Mouse (Mus musculus) erythroblast, embryonic 14.5 days (primary cell): ENCODE data around the gene Rps10.

ENCODE experiments used
- GATA1 ChIP-seq: IDR thresholded peaks from 2 replicates; pipeline ENCODE4 v1.6.1; 2012; ENCODE audit warnings: low read length, inconsistent platforms, mixed read lengths
- TAL1 ChIP-seq: IDR thresholded peaks from 3 replicates; pipeline ENCODE4 v1.6.1; 2012; ENCODE audit warnings: low read length, inconsistent platforms, mixed read lengths

GRCm38 (mm10) chr17:27622611-27623359 lies 13.7 kb downstream of the Rps10 start:
- TF ChIP-seq TAL1 (no peak), GATA1 (no peak)
